Mouse (Mus musculus) adrenal gland, postnatal 14 days (tissue): ENCODE data around the gene Eif4g1. TPM values are rescaled to one million over a fixed set of nuclear protein-coding genes. Genes with fewer than 3 reads are reported as not detected.
"Not testable (repeated sequence)": the region's sequence is repeated elsewhere in the genome, so short reads cannot be mapped to it uniquely, and the experiment has no call there.

Source experiments
- DNase-seq: peaks from one replicate; pipeline ENCODE4 v3.0.0; 2021; ENCODE audit warnings: mixed read lengths
- long read RNA-seq, 2 experiments: library from polyadenylated mRNA; stranded (forward); transcript quantifications; one replicate each; pipeline ENCODE4 v2.0.0; 2021
- total RNA-seq: library from RNA; stranded (reverse); gene quantifications from 2 replicates; pipeline ENCODE4 v1.2.3, GENCODE M21; 2021

The Eif4g1 gene
- total RNA-seq: 379 and 389 TPM in 2 replicates
- long read RNA-seq, experiment 1, partial matches to known transcripts: 39 of 59 reads
- long read RNA-seq, experiment 1, other reads (novel, unspliced or antisense): 20 of 59 reads
- long read RNA-seq, experiment 2, full-length matches to known transcripts: 1 of 76 reads
- long read RNA-seq, experiment 2, partial matches to known transcripts: 65 of 76 reads
- long read RNA-seq, experiment 2, other reads (novel, unspliced or antisense): 10 of 76 reads

DNA sequence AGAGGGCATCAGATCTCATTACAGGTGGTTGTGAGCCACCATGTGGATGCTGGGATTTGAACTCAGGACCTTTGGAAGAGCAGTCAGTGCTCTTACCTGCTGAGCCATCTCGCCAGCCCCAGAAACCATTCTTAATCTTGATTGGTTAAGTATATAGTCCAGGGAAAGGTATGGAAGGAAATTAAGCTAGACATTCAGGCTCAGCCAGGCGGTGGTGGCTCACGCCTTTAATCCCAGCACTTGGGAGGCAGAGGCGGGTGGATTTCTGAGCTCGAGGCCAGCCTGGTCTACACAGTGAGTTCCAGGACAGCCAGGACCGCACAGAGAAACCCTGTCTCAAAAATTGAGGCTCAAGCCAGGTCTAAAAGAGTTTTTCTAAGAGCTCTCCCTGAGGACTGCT lies at the start of gene Eif4g1:
Eif4g1 (plus strand) TSS at position 301 of the 400 bp plus-strand sequence.
- not testable (repeated sequence) for DNase-seq

- DNase-seq: peak; percentile 62
Measured at GRCm38 (mm10) chr16:20619541-20620398, 48.3 kb upstream of the Eif4g1 start.

- DNase-seq: peak; percentile 16
Measured at GRCm38 (mm10) chr16:20620399-20620735, 47.7 kb upstream of the Eif4g1 start.

GRCm38 (mm10) chr16:20620751-20621190 lies 47.3 kb upstream of the Eif4g1 start:
- peak; percentile 24 for DNase-seq

- DNase-seq: peak; percentile 80
Measured at GRCm38 (mm10) chr16:20621191-20621990, 46.7 kb upstream of the Eif4g1 start, which contains the start of gene Camk2n2. Gene Camk2n2, minus strand, starts transcription at chr16:20621287.

DNA sequence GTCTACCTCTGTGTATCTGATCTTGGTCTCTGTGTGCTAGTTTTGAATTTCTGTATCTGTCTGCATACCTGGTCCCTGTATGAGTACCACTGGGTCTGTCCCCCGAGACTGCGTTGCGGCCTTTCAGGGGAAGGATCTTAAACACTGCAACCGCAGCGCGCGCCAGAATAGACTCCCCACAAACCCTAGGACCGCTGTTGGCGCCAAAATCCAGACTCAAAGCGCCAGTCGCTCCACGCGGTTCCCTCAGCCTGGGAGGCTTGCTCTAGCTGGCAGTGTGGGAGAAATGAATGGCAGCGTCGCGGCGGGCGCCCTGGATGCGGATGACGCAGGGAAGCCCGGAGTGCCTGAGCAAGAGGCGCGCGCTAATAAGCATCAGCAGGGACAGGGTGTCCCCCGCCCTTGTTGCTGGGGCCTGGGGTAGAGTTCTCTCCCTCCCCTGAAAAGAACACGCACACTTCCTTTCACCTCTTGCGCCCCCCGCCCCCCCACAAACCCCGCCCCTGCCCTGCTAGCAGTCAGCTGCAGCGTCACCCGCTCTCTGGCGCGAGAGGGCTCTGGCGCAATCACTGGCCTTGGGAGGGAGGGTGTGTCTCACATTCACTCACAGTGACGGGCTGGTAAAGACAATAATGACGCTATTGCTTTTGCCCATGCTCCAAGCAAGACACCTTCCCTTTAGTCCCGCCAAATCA lies 46.0 kb upstream of the Eif4g1 start:
- peak; percentile 93 for DNase-seq

DNA sequence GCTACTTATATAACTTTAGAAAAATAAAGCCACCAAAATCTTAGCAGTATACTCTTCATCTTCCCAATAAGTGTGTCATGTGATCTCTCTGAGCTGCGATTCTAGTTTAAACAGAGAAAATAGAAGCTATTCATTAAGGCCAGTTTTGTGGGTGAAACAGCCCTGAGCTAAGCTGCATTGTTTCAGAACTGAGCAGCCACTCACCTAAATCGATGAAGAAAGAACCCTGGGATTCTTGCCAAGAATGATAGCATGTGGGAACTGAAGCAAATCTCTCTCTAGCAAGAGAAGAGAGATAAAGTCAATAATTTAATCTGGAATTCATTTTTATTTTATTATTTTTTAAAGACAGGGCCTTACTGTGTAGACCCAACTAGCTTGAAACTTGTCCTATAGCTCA lies 44.9 kb upstream of the Eif4g1 start:
- DNase-seq: no peak

DNA sequence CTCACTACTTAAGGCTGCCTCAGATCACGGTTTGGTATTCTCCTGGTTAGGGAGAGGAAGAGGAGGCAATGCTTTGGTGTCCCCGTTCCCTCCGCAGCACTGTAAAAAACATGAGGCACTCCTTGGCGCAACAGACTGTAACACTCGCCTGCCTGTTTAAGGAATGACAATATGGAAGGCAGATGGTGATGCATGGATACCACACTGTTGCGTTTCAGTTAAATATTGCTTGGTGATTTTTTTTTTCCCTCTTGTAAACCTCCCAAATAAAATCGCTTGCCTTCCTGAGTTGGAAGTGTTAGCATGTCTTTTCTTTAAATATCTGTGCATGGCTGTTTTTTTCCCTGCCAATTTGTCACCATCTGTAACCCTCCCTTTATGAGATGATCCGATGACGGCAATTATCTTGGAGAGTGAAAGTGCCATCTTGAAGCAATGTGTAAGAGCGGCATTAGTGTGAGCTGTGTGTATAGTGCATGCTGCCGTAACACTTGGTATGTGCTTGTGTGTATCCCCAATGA lies 39.2 kb upstream of the Eif4g1 start:
- no peak for DNase-seq

GRCm38 (mm10) chr16:20629731-20630634 lies 38.1 kb upstream of the Eif4g1 start, which contains the start of gene Ece2:
Gene Ece2, plus strand, starts transcription at chr16:20629828.
- peak; percentile 59 for DNase-seq

DNA sequence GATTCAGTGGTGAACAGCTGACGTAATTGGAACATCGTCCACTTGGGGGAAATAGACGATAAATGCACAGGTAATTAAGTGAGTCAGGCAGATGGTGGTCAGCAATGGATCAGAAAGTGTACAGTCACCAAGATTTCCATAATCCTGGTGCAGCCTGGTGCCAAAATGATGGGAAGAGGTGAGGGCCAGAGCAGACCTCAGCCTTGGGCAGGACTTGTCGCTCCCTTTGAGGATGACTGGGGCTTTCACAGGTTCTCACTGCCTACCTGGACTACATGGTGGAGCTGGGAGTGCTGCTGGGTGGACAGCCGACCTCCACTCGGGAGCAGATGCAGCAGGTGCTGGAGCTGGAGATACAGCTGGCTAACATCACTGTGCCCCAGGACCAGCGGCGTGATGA lies 30.7 kb upstream of the Eif4g1 start:
- no peak for DNase-seq

DNA sequence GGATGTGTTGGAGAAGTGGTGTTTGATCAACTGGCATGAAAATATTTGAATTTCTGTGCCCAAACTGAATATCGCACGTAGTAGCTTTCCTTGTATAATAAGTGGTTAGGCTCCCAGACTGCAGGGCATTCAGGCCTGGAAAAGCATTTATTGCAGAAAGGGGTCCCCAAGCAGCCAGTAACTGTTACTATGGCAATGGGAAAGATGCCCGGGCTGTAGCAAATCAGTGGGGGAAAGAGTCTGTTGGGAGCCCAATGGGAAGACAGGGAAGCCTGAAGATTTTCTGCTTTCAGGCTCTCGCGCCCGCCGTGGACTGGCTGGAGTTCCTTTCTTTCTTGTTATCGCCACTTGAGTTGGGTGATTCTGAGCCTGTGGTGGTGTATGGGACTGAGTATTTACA lies 29.7 kb upstream of the Eif4g1 start:
- DNase-seq: no peak

DNA sequence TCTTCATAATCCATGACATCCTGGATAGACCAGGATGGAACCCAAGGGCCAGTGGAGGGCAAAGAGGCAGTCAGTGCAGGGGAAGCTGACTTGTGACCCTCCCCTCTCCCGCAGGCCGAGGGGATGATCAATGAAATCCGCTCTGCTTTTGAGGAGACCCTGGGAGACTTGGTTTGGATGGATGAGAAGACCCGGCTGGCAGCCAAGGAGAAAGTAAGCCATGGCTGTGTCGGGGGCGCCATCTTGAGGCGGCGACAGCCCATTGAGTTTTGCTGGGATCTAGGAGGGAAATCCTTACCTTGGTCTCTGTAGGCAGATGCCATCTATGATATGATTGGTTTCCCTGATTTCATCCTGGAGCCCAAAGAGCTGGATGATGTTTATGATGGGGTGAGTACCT lies 26.0 kb upstream of the Eif4g1 start:
- DNase-seq: peak; percentile 84

- DNase-seq: peak; percentile 36
Measured at GRCm38 (mm10) chr16:20643911-20644310, 24.2 kb upstream of the Eif4g1 start.

DNA sequence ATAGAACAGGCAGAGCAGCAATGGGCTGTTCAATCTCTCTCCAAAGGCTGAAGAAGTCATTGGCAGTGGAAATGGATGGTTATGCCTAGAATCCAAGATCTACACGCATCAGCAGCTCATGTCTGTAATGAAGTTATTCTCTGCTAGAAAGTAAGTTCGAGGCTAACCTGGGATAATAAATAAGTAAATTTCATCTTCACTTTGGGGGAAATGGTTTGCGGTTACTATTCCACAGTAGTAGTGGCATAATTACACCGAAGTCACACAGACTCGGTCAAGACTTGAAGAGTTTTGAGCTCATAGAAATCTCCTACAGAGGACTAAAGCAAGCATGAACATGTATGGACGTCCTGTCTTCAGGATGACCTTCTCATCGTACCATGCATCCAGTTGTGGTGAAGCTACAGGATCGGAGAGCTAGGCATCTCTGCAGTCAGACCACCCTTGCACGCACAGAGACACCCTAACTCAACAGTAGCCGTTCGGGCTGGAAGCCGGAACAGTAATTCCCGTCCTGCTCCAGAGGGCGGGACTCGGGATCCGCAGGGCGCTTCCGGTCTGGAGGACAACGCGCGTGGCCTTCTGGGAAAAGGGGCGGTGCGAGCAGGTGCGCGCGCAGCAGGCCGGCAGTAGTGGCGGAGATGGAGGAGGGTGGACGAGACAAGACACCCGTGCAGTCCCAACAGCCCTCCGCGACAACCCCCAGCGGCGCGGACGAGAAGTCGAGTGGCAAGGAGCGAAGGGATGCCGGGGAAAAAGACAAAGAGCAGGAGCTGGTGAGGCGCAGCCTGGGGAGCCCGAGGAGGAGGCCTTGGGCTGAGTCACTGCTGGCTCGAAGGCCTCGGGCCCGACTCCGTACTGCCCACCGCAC lies 16.8 kb upstream of the Eif4g1 start, which contains the start of gene Psmd2:
Psmd2 (plus strand) TSS at position 577 of the 871 bp plus-strand sequence.
- peak; percentile 99 for DNase-seq

DNA sequence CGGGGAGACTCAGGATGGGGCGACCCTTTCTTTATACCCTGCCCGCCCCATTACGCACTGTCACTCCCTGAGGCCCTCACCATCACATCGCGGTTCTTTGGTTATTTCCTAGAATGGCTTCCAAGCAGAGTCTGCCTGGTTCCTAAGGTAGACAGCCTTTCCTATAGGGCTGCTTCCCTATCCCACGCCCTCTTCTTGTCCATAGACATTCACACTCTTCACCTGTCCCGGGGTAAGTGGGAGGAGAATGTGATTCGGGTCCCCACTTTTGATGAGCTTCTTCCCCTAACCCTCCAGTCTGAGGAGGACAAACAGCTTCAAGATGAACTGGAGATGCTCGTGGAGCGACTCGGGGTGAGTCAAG lies 16.2 kb upstream of the Eif4g1 start:
- no peak for DNase-seq

DNA sequence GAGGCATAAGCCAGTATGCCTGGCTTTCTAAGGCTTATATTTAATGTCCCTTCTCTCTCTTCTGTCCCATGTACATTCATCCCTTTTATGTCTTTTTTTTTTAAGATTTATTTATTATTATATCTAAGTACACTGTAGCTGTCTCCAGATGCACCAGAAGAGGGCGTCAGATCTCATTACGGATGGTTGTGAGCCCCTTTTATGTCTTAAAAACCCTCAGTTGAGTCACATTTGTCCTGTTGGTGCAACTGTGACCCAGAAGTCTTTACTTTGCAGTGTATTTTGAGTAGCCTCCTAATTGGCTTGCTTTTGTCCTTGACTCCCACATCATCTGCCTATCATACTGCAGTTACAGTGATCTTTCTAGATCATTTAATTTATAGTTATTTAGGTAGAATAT lies 14.8 kb upstream of the Eif4g1 start:
- DNase-seq: no peak

DNA sequence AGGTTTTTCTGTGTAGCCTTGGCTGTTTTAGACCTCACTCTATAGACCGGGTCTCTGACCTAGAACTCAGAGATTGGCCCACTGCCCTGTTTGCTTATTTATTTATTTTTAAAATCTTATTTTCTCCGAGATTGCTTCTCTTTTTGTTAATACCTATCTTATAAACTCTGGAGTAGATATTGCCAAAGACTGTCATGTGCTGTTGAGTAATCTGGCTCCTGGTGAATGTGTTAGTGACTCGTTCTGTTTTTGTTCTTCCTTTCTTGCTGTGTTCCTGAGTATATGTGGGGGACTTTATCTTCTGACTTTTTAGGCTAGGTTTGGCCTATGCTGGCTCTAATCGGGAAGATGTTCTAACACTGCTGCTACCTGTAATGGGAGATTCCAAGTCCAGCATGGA lies 10.5 kb upstream of the Eif4g1 start:
- DNase-seq: no peak

DNA sequence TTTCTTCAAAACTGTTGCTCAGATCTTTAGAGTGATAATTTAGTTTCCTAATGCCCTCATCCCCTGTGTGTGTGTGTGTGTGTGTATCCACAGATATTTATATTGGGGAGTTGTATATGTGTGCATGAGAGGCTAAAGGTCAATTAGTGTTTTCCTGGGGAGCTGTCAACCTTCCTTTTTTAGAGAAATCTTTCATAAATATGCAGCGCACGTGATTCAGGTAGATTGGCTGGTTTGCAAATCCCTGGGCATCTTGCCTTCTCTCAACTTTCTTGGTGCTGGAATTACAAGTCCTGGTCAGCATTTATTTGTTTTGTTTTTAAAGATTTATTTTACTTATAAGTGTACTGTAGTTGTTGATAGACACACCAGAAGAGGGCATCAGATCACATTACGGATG lies 2.2 kb downstream of the Eif4g1 start:
- DNase-seq: no peak

GRCm38 (mm10) chr16:20671886-20672285 lies 3.8 kb downstream of the Eif4g1 start:
- DNase-seq: no peak

DNA sequence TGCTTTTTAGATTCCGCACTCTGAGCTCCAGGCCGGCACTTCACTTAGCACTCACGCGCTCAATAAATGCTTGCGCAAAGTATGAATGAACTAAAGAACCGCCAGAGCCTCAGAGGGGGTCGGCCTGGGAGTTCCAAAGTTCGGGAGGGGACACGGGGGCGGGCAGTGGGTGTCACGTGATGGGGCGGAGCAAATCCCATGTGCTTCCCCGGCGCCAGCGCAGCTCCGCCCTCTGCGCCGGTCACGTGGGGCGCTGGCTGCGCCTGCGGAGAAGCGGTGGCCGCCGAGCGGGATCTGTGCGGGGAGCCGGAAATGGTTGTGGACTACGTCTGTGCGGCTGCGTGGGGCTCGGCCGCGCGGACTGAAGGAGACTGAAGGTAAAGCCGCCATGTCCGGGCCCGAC lies 4.4 kb downstream of the Eif4g1 start:
- peak; percentile 98 for DNase-seq
